Mouse (Mus musculus) hindbrain, embryonic 10.5 days (tissue): ENCODE data around the gene Kdm5a. TPM values are rescaled to one million over a fixed set of nuclear protein-coding genes. Genes with fewer than 3 reads are reported as not detected.

Source experiments
- DNase-seq: peaks from one replicate; pipeline ENCODE4 v3.0.0-alpha.2; 2017; ENCODE audit warnings: low spot score
- H3K27ac ChIP-seq: fragments of 300-500 bp; sonication (generic); 2 replicates; pipeline ENCODE4 v1.5.1; 2016; ENCODE audit warnings: mild to moderate bottlenecking, moderate library complexity
- H3K27me3 ChIP-seq: fragments of 300-500 bp; sonication (generic); 2 replicates; pipeline ENCODE4 v1.6.1; 2016; ENCODE audit warnings: mild to moderate bottlenecking; ENCODE audit not compliant: poor library complexity, insufficient read depth, severe bottlenecking
- H3K36me3 ChIP-seq: fragments of 300-500 bp; sonication (generic); 2 replicates; pipeline ENCODE4 v1.6.1; 2016; ENCODE audit warnings: mild to moderate bottlenecking, moderate library complexity
- H3K4me1 ChIP-seq: fragments of 300-500 bp; sonication (generic); replicated peaks from 2 replicates; pipeline ENCODE4 v1.6.1; 2016; ENCODE audit warnings: mild to moderate bottlenecking
- H3K4me3 ChIP-seq: fragments of 300-500 bp; sonication (generic); 2 replicates; pipeline ENCODE4 v1.5.1; 2016; ENCODE audit warnings: mild to moderate bottlenecking, moderate library complexity
- H3K9me3 ChIP-seq: fragments of 300-500 bp; sonication (generic); 2 replicates; pipeline ENCODE4 v1.6.1; 2016; ENCODE audit warnings: mild to moderate bottlenecking, moderate library complexity
- WGBS: fragments of 180-500 bp; shearing (Covaris S2); methylation state at CpG from one replicate; pipeline ENCODE4 v1.1.7; 2016; 5-methylcytosine and 5-hydroxymethylcytosine counted together
- polyA plus RNA-seq: library from polyadenylated mRNA; unstranded; fragments of >200 nt; fragmentation: Nextera tagmentation; extraction: Ambion mirVana; gene quantifications from 2 replicates; pipeline ENCODE4 v1.2.1, GENCODE M21; 2016

Gene Kdm5a
- 46.1 and 51.4 TPM in 2 replicates for polyA plus RNA-seq

DNA sequence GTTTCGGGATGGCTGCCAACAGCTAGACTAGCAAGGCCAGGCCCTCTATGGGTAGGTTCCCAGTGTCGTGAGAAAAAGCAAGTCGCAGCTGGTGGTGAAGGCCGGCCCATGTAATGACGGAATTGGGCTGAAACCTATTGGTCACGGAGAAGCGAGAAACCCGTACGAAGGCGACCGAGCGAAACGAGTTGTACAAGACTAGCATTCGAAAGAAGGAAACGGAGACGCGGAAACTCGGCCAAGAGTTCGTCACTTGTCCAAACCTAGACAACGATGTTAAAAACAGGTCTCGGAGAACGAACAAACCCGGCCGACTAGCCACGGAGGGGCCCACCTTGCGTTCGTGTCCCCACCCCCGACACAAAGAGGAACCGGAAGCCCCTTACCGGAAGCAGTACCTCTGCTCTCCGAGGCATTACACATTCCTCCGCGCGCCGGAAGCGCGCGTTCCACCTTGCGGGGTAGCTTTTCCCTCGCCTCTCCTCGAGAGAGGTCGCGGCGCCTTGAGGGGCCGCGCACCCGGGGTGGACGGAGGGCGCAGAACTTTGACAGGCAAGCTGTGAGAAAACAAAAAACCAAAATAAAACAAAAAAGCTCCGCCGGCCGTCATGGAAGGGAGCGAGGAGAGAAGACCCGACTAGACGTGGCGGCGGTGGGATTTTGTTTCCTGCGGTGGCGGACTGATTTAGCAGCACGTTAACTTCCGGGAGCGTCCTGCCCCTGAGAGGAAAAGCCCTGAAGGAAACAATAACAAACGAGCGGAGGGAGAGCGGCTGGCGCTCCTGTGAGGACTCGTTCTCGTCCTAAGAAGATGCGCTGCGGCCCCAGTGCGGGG lies at the start of gene Kdm5a, which contains the start of gene Ccdc77:
Kdm5a (plus strand) TSS at position 437 of the 835 bp plus-strand sequence.
Ccdc77 (minus strand) TSS at position 687 of the 835 bp plus-strand sequence.
- WGBS, result under 1% methylated on average over 71 of the region's 71 CpGs
- peaks cover 26% of the 10 kb centered on the region for H3K36me3 ChIP-seq
- H3K4me1 ChIP-seq, result peaks cover 22% of the 10 kb centered on the region

DNA sequence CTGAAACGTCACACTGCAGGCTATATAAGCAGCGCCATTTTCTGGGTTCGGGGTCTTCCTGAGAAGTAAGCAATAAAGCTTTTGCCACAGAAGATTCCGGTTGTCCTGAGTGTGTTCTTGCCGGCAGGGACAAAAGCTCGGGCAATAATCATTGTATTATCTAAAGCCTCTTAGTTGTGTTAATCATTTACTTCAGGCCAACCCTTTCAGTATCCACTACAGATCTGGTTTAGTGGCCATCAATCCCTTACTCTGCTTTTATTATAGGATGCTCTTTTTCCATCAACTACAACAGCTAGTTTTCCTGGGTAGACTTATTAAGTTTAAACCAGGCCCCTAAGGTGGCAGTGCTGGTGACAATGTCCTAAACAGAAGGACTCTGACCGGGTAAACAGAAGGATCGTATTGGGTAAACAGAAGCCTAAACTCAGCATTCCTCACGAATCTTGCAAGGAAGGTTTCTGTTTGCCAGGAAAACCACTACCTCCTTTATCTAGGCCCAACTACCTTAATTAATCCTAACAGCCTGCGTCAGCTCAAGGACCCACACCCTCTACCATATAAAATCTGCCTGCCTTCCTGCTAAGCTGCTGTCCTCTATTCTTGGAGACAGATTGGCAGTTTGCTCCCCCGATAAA lies 45.5 kb upstream of the Kdm5a start:
- Histone ChIP-seq H3K4me1 (no peaks in the 10 kb centered on the region), H3K27me3 (no peaks in the 10 kb centered on the region), H3K36me3 (no peaks in the 10 kb centered on the region), H3K27ac (no peak overlapping the region), H3K9me3 (no peaks in the 10 kb centered on the region), H3K4me3 (no peak overlapping the region)
- WGBS, result 86% methylated on average over 11 of the region's 11 CpGs
- DNase-seq, result no peak

More for the DNA sequence above, at the start of gene Kdm5a, which contains the start of gene Ccdc77:
- no peaks in the 10 kb centered on the region for H3K27me3 ChIP-seq
- peak within 1 kb of the TSS; percentile 68 for H3K4me3 ChIP-seq
- no peaks in the 10 kb centered on the region for H3K9me3 ChIP-seq
- H3K27ac ChIP-seq, result peak within 1 kb of the TSS; percentile 96
- DNase-seq, result peak; percentile 96

DNA sequence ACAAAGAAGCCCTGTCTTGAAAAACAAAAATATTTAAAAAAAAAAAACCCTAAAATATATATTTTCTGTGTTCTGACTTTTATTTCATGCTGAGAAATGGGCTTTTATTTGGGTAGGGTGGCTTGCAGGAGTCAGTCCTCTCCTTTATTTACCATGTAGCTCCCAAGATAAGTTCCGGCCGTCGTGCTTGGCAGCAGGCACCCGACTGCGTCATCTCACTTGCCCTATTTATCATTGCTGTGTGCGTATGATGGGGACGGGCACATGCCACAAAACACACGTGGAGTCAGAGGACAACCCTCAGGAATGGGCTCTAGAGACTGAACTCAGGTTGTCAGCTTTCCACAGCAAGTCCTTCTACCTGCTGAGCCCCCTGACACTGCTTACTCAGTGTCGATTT lies 44.8 kb upstream of the Kdm5a start:
- no peaks in the 10 kb centered on the region for H3K36me3 ChIP-seq
- no peaks in the 10 kb centered on the region for H3K9me3 ChIP-seq
- H3K27ac ChIP-seq, result no peak overlapping the region
- no peaks in the 10 kb centered on the region for H3K27me3 ChIP-seq
- WGBS, result 93% methylated on average over 9 of the region's 9 CpGs
- H3K4me3 ChIP-seq, result no peak overlapping the region
- no peaks in the 10 kb centered on the region for H3K4me1 ChIP-seq
- DNase-seq, result no peak

DNA sequence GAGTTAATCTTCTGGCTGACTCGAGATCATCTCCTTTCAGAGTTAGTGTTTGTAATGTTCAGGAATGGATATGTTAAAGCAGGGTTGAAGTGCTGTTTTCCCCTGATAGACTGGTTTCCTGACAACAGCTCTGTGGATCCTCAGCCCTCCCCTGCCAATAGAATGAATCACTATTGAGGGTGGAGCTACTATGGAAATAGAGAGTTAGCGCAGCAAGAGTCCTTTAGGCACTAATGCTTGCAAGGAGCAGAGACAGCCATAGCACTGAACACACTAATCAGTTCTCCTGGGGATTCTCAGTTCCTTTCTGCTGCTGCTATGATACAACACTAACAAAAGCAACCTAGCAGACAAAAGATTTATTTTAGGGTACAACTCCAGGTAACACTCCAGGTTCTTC lies 43.6 kb upstream of the Kdm5a start:
- H3K4me1 ChIP-seq, result no peaks in the 10 kb centered on the region
- H3K36me3 ChIP-seq, result peaks cover 11% of the 10 kb centered on the region
- 70% methylated on average over 2 of the region's 2 CpGs for WGBS
- no peak for DNase-seq
- H3K27ac ChIP-seq, result no peak overlapping the region
- no peaks in the 10 kb centered on the region for H3K9me3 ChIP-seq
- H3K4me3 ChIP-seq, result no peak overlapping the region
- H3K27me3 ChIP-seq, result no peaks in the 10 kb centered on the region

DNA sequence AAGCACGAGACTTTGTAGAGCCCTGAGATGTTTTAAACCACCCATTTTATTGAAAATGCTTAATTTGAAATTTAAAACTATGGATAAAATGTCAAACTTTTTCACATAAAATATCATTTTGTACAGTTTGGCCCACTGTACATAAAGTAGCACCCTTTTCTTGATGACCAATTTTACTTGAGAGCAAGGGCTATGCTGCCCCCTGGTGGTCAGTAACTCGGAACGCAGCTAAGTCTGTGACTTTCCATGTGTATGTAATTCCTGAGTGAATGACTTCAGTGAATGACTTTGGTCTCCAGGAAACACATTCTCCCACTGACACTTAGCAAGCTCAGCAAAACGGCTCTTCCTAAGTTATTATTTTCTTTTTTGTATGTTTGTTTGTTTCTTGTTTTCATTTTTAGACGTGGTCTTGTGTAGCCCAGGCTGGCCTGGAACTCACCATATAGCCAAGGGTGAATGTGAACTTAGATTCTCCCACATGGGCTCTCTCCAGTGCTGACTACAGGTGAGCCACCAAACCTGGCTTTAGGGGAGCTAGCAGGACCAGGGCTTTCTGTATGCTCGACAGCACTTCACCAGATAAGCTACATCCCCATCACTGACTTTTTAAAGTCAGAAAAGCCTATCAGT lies 39.5 kb upstream of the Kdm5a start:
- Histone ChIP-seq H3K9me3 (no peaks in the 10 kb centered on the region), H3K4me3 (no peak overlapping the region), H3K4me1 (no peaks in the 10 kb centered on the region), H3K36me3 (peaks cover 31% of the 10 kb centered on the region), H3K27me3 (no peaks in the 10 kb centered on the region), H3K27ac (no peak overlapping the region)
- WGBS, result 31% methylated on average over 6 of the region's 6 CpGs
- DNase-seq, result peak; percentile 38

DNA sequence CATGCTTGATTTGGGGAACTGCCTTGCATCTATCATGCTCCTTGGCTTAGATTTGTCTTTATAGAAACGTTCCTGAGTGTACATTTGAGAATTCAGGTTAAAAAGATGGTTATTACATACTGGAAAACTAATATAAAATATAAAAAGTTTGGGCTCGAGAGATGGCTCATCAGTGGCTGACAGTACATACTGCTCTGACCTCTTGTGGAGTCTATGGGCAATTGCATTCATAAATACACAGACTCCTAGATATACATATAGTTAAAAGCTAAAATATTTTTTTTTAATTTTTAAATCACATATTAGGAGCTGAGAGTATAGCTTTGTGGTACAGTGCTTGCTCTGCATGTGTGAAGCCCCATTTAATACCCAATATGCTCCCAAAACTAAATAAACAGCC lies 31.6 kb upstream of the Kdm5a start:
- no peak overlapping the region for H3K27ac ChIP-seq
- H3K27me3 ChIP-seq, result no peaks in the 10 kb centered on the region
- WGBS, result 84% methylated on average over 2 of the region's 2 CpGs
- no peaks in the 10 kb centered on the region for H3K9me3 ChIP-seq
- H3K4me1 ChIP-seq, result no peaks in the 10 kb centered on the region
- H3K4me3 ChIP-seq, result no peak overlapping the region
- DNase-seq, result no peak
- H3K36me3 ChIP-seq, result peaks cover 92% of the 10 kb centered on the region

DNA sequence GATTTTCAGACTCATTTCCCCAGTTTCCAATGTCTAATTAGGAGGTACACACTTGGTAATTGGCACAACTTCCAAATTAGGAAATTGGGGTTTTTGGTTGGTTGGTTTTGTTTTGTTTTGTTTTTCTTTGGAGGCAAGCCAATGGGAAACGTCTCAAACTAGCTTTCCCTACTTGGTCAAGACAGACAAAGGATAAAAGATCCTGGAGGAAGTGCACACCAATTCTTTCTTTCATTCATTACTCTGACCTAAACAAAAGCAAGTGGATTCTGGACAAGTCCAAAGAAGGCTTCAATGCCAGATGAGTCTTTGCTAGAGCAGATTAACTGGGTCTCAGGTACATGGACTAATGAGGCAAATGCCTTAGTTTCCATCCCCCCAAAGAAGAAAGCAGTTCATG lies 19.9 kb upstream of the Kdm5a start:
- no peak overlapping the region for H3K27ac ChIP-seq
- no peaks in the 10 kb centered on the region for H3K27me3 ChIP-seq
- H3K9me3 ChIP-seq, result no peaks in the 10 kb centered on the region
- H3K36me3 ChIP-seq, result peaks cover 98% of the 10 kb centered on the region
- WGBS, result 80% methylated on average over 1 of the region's 1 CpGs
- H3K4me3 ChIP-seq, result no peak overlapping the region
- no peaks in the 10 kb centered on the region for H3K4me1 ChIP-seq
- no peak for DNase-seq

DNA sequence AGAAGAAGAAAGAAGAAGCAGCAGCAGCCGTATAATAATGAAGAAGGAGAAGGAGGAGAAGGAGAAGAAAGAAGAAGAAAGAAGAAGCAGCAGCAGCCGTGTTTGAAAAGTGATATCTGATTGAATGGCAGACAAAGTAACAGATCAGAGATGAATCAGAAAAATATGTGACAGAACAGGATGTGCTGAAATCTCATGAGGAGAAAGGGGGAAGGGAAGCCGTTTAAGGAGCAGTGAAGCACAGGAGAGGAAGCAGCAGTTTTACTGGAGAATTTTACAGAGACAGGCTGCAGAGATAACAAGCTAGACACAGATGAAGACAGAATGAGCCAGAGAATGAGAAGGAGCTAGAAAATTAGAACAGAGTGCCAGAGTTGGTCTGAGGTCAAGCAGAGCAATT lies 14.9 kb upstream of the Kdm5a start:
- H3K4me3 ChIP-seq, result no peak overlapping the region
- 91% methylated on average over 3 of the region's 3 CpGs for WGBS
- H3K27ac ChIP-seq, result no peak overlapping the region
- no peak for DNase-seq
- H3K36me3 ChIP-seq, result peaks cover 94% of the 10 kb centered on the region
- no peaks in the 10 kb centered on the region for H3K9me3 ChIP-seq
- H3K27me3 ChIP-seq, result no peaks in the 10 kb centered on the region
- H3K4me1 ChIP-seq, result no peaks in the 10 kb centered on the region

DNA sequence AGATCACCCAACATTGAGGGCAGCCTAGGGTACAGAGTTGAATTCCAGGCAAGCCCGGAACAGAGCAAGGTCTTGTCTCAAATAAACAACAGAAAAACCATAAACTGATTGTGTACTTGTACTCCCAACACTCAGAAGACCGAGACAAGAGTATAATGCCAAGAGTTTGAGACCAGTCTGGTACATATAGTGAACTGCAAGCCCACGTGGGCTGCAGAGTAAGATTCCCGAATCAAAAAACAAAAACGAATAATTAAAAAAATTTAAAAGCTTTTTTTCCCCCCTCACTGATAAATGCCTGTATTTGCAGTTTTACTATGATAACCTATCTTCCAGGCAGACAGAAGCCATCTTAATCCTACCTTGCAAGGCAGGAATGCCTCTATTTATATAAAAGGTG lies 7.4 kb upstream of the Kdm5a start:
- Histone ChIP-seq H3K27me3 (no peaks in the 10 kb centered on the region), H3K27ac (peak overlapping the region; percentile 84), H3K4me3 (peak overlapping the region; percentile 58), H3K9me3 (no peaks in the 10 kb centered on the region), H3K4me1 (peaks cover 10% of the 10 kb centered on the region), H3K36me3 (peaks cover 25% of the 10 kb centered on the region)
- WGBS, result 47% methylated on average over 5 of the region's 5 CpGs
- no peak for DNase-seq

DNA sequence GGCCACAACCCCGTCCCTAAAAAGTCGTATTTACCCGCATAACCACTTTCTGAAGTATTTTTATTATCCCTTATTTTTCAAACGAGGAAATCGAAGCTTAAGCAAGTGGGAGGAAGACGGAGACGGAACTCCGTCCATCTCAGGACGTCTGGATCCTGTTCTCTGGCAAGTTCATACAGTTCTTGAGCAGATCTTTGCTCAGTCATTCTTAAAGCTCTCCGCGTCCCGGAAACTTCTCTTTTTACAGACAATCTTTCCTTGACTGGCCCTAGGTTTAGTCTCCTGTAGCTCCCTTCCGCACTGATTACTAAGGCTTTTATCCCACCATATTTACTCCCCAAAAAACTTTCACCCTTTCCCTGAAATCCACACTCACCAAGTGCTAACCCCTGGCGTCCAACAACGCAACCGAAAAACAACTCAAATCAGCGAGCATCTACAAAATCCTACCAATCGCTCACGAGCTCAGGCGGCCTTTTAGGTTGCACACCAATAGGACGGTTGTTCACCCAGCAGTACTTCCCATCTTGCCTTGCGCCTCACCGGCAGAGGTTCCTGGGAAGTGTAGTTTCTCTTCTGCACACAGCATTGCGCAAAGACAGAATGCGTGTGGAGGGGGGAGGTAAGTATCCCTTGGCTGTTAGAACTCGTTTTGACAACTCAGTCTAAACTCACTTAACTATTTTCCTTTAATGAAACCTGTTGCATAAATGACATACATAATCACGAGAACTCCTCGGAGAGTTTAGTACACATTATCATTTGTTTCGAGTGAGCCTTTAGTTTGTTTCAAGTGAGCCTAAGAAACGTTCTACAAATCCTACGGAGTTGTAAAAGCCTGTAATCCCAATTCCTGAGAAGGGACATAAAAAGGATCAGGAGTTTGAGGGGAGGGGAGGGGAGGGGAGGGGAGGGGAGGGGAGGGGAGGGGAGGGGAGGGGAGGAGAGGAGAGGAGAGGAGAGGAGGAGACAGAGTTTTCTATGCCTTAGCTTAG lies 6.7 kb upstream of the Kdm5a start:
- WGBS, result 1% methylated on average over 31 of the region's 31 CpGs
- H3K9me3 ChIP-seq, result no peaks in the 10 kb centered on the region
- peaks cover 10% of the 10 kb centered on the region for H3K4me1 ChIP-seq
- DNase-seq, result peak; percentile 87
- no peaks in the 10 kb centered on the region for H3K27me3 ChIP-seq
- peaks cover 17% of the 10 kb centered on the region for H3K36me3 ChIP-seq
- peak overlapping the region; percentile 84 for H3K27ac ChIP-seq
- peak overlapping the region; percentile 58 for H3K4me3 ChIP-seq

DNA sequence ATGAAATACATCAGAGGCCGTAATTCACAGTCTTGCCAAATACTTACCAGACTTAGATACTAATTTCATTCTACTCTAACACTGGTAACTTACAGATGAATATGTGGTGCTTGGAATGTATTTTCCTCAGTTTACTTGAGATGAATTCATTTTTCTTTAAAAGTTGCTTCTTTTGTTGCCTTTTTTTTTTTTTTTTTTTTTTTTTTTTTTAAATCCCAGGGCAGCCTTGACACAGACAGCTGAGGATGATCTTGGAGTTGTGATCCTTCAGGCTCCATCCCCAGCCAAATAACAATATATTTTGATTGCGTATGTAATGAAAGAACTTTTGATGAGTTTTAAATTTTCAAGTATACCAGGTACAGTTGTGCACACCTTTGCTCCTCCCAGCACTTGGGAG lies 1.8 kb upstream of the Kdm5a start:
- peaks cover 8% of the 10 kb centered on the region for H3K36me3 ChIP-seq
- WGBS, result 96% methylated on average over 2 of the region's 2 CpGs
- no peaks in the 10 kb centered on the region for H3K9me3 ChIP-seq
- peaks cover 22% of the 10 kb centered on the region for H3K4me1 ChIP-seq
- H3K4me3 ChIP-seq, result no peak overlapping the region
- no peak for DNase-seq
- H3K27me3 ChIP-seq, result no peaks in the 10 kb centered on the region
- no peak overlapping the region for H3K27ac ChIP-seq
